21 mouse cellular contexts compared by ENCODE assay signal in genomic region chr14:27280201-27280890, GRCm38 (mm10).
DNase-seq lines count a peak whose midpoint lies in the region; ATAC-seq and TF ChIP-seq lines count a peak whose summit lies in the region.
"Had no signal": no experiment of that assay in that cellular context is flagged by ENCODE, and none has a peak within 500 bp of the region (broad histone marks: within the 10 kb centered on the region; RNA-seq: fewer than 3 reads in every experiment).

No protein-coding gene starts in this region.

- no peak for TF ChIP-seq CTCF in gastrocnemius, adult 2 months (IDR thresholded peaks at IDR 0.05)
- TF ChIP-seq CTCF in stomach, postnatal 0 days (IDR thresholded peaks at IDR 0.05; ENCODE audit: low read depth) = no peak

- H3K27ac ChIP-seq in gastrocnemius, adult 2 months = peak overlapping the region; percentile 72
- no peak overlapping the region for H3K27ac ChIP-seq in stomach, postnatal 0 days (replicated peaks)
- H3K27ac ChIP-seq: embryonic facial prominence, embryonic 12.5 days; heart, embryonic 15.5 days; limb, embryonic 15.5 days; midbrain, embryonic 13.5 days; neural tube, embryonic 13.5 days had no signal

- 81% methylated on average over 8 of the region's 8 CpGs for WGBS in stomach, postnatal 0 days

- H3K9ac ChIP-seq in stomach, postnatal 0 days (ENCODE audit: low read length) = no peak overlapping the region
- H3K9ac ChIP-seq: embryonic facial prominence, embryonic 12.5 days; heart, embryonic 15.5 days; limb, embryonic 15.5 days; midbrain, embryonic 13.5 days; neural tube, embryonic 13.5 days had no signal

- no peaks in the 10 kb centered on the region for H3K4me1 ChIP-seq in stomach, postnatal 0 days (replicated peaks; ENCODE audit: control insufficient read depth, insufficient read depth)
- H3K4me1 ChIP-seq: heart, embryonic 15.5 days; midbrain, embryonic 13.5 days had no signal

- H3K4me2 ChIP-seq in stomach, postnatal 0 days (replicated peaks; ENCODE audit: low read depth) = no peak overlapping the region
- H3K4me2 ChIP-seq: embryonic facial prominence, embryonic 12.5 days; heart, embryonic 15.5 days; limb, embryonic 15.5 days; midbrain, embryonic 13.5 days; neural tube, embryonic 13.5 days had no signal

- DNase-seq in gastrocnemius, adult 2 months = peak; percentile 72
- DNase-seq in gastrocnemius, postnatal 36 days = no peak
- DNase-seq in brain, adult 2 months (ENCODE audit: low read depth, low spot score) = peak; percentile 51
- DNase-seq in cerebellum, adult 9-11 months = peak; percentile 61
- no peak for DNase-seq in stomach, postnatal 0 days (ENCODE audit: low spot score)
- no peak for DNase-seq in heart, adult 11 months
- no peak for DNase-seq in spleen, postnatal 4 days (ENCODE audit: low spot score in 2 of 2)
- DNase-seq: adrenal gland, adult 8-10 months; heart, postnatal 4 days; kidney, adult 18-20 months; kidney, postnatal 14 days; thymus, postnatal 4 days had no signal

- peak; percentile 63; the same call in 1 of the 2 replicates for ATAC-seq in stomach, postnatal 0 days (ENCODE audit: low FRiP score, low TSS enrichment)
- ATAC-seq: forebrain, embryonic 14.5 days; hindbrain, embryonic 16.5 days; lung, postnatal 0 days; midbrain, embryonic 13.5 days had no signal

- no peaks in the 10 kb centered on the region for H3K36me3 ChIP-seq in stomach, postnatal 0 days (ENCODE audit: control insufficient read depth, insufficient read depth, low read length)
- H3K36me3 ChIP-seq: embryonic facial prominence, embryonic 12.5 days; heart, embryonic 15.5 days; limb, embryonic 15.5 days; midbrain, embryonic 13.5 days; neural tube, embryonic 13.5 days had no signal

- intact Hi-C loops in gastrocnemius, adult 2 months (cut with DNase I) = no loop called here
- intact Hi-C loops in gastrocnemius, postnatal 36 days (cut with DNase I) = no loop called here

- no peaks in the 10 kb centered on the region for H3K9me3 ChIP-seq in stomach, postnatal 0 days (ENCODE audit: control insufficient read depth, low read length)
- H3K9me3 ChIP-seq: embryonic facial prominence, embryonic 12.5 days; heart, embryonic 15.5 days; limb, embryonic 15.5 days; midbrain, embryonic 13.5 days; neural tube, embryonic 13.5 days had no signal

- no peak overlapping the region for H3K4me3 ChIP-seq in gastrocnemius, adult 2 months
- no peak overlapping the region for H3K4me3 ChIP-seq in stomach, postnatal 0 days (ENCODE audit: low read depth, low read length)
- H3K4me3 ChIP-seq: embryonic facial prominence, embryonic 12.5 days; erythroblast, embryonic 14.5 days; heart, embryonic 15.5 days; limb, embryonic 15.5 days; midbrain, embryonic 13.5 days; neural tube, embryonic 13.5 days had no signal

- no peak for TF ChIP-seq EP300 in stomach, postnatal 0 days (optimal IDR thresholded peaks at IDR 0.05)

- H3K27me3 ChIP-seq in stomach, postnatal 0 days (ENCODE audit: control insufficient read depth, insufficient read depth, low read length) = no peaks in the 10 kb centered on the region
- H3K27me3 ChIP-seq: embryonic facial prominence, embryonic 12.5 days; heart, embryonic 15.5 days; limb, embryonic 15.5 days; midbrain, embryonic 13.5 days; neural tube, embryonic 13.5 days had no signal

Comparison
In these comparisons a context has a peak if more than half of its experiments do, and no peak if none do; other contexts are left out.
1. DNase-seq: peak in gastrocnemius, adult 2 months (single experiment), brain, adult 2 months (single experiment) and cerebellum, adult 9-11 months (single experiment); none in gastrocnemius, postnatal 36 days (0 of 2), stomach, postnatal 0 days (single experiment), heart, adult 11 months (single experiment) and spleen, postnatal 4 days (0 of 2).